Mouse (Mus musculus): Measurements from ENCODE around the gene Itgb3. TPM values are rescaled to one million over a fixed set of nuclear protein-coding genes. Genes with fewer than 3 reads are reported as not detected.

Gene Itgb3
- polyA plus RNA-seq, 1 experiment = 25.0 TPM

DNA sequence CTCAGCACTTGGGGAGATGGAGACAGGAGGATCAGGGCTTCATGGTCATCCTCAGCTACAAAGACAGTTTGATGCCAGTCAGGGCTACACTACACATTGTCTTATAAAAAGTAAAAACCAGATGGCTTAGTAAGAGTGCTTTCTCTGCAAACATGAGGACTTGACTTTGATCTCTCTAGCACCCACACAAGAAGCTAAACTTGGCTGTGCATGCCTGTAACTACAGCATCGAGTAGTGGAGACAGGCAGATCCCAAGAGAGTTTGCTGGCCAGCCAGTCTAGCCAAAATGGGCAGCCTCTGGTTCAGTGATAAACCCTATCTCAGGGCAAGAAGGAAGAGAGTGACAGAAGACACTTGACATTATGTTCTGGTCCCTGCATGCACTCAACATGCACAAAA lies 44.3 kb upstream of the Itgb3 start:
- no peak overlapping the region for H3K4me2 ChIP-seq (ENCODE audit: low read depth)
- H3K4me3 ChIP-seq = no peak overlapping the region
- H3K79me2 ChIP-seq (ENCODE audit: control insufficient read depth, insufficient read depth) = no peaks in the 10 kb centered on the region
- no peaks in the 10 kb centered on the region for H3K36me3 ChIP-seq (ENCODE audit: control insufficient read depth, insufficient read depth)
- no peak for TF ChIP-seq POLR2A (IDR thresholded peaks at IDR 0.05; ENCODE audit: insufficient read length, low read depth)
- TF ChIP-seq CEBPB (IDR thresholded peaks at IDR 0.05; ENCODE audit: insufficient read depth, poor library complexity, severe bottlenecking) = no peak
- no peak for TF ChIP-seq MYOG (IDR thresholded peaks at IDR 0.05; ENCODE audit: control insufficient read depth in 1 of 3, insufficient read depth in 1 of 3, insufficient read length in 2 of 3, low read depth in 2 of 3)
- TF ChIP-seq USF1 (IDR thresholded peaks at IDR 0.05; ENCODE audit: low read depth) = no peak
- no peak for TF ChIP-seq MYOD1 (IDR thresholded peaks at IDR 0.05; ENCODE audit: control insufficient read depth in 1 of 3, insufficient read length in 2 of 3, low read depth in 2 of 3)
- TF ChIP-seq E2F4 (IDR thresholded peaks at IDR 0.05; ENCODE audit: insufficient read depth) = no peak
- no peak for TF ChIP-seq POLR2AphosphoS2 (IDR thresholded peaks at IDR 0.05; ENCODE audit: insufficient read length, low read depth)
- no peak for TF ChIP-seq MAX (IDR thresholded peaks at IDR 0.05; ENCODE audit: low read depth)
- no peak for TF ChIP-seq SRF (IDR thresholded peaks at IDR 0.05; ENCODE audit: control insufficient read depth, insufficient read length, low read depth)
- TF ChIP-seq TCF3 (IDR thresholded peaks at IDR 0.05; ENCODE audit: insufficient read length, low read depth) = no peak
- TF ChIP-seq TCF12 (IDR thresholded peaks at IDR 0.05; ENCODE audit: insufficient read depth, poor library complexity, severe bottlenecking) = no peak
- TF ChIP-seq REST (IDR thresholded peaks at IDR 0.05; ENCODE audit: insufficient read depth, insufficient read length) = no peak
- no peak overlapping the region for H3ac ChIP-seq (ENCODE audit: control insufficient read depth, insufficient read length)
- H3K27me3 ChIP-seq (ENCODE audit: control insufficient read depth, insufficient read depth, insufficient read length) = no peaks in the 10 kb centered on the region

- no peak overlapping the region for H3K4me2 ChIP-seq (ENCODE audit: low read depth)
- no peaks in the 10 kb centered on the region for H3K79me2 ChIP-seq (ENCODE audit: control insufficient read depth, insufficient read depth)
- no peak overlapping the region for H3K4me3 ChIP-seq
- H3K36me3 ChIP-seq (ENCODE audit: control insufficient read depth, insufficient read depth) = no peaks in the 10 kb centered on the region
- no peaks in the 10 kb centered on the region for H3K27me3 ChIP-seq (ENCODE audit: control insufficient read depth, insufficient read depth, insufficient read length)
- no peak for TF ChIP-seq POLR2AphosphoS2 (IDR thresholded peaks at IDR 0.05; ENCODE audit: insufficient read length, low read depth)
- TF ChIP-seq REST (IDR thresholded peaks at IDR 0.05; ENCODE audit: insufficient read depth, insufficient read length) = no peak
- TF ChIP-seq MAX (IDR thresholded peaks at IDR 0.05; ENCODE audit: low read depth) = no peak
- no peak for TF ChIP-seq CEBPB (IDR thresholded peaks at IDR 0.05; ENCODE audit: insufficient read depth, poor library complexity, severe bottlenecking)
- TF ChIP-seq MYOG (IDR thresholded peaks at IDR 0.05; ENCODE audit: control insufficient read depth in 1 of 3, insufficient read depth in 1 of 3, insufficient read length in 2 of 3, low read depth in 2 of 3) = no peak
- no peak for TF ChIP-seq TCF12 (IDR thresholded peaks at IDR 0.05; ENCODE audit: insufficient read depth, poor library complexity, severe bottlenecking)
- no peak for TF ChIP-seq MYOD1 (IDR thresholded peaks at IDR 0.05; ENCODE audit: control insufficient read depth in 1 of 3, insufficient read length in 2 of 3, low read depth in 2 of 3)
- TF ChIP-seq SRF (IDR thresholded peaks at IDR 0.05; ENCODE audit: control insufficient read depth, insufficient read length, low read depth) = no peak
- TF ChIP-seq TCF3 (IDR thresholded peaks at IDR 0.05; ENCODE audit: insufficient read length, low read depth) = no peak
- TF ChIP-seq POLR2A (IDR thresholded peaks at IDR 0.05; ENCODE audit: insufficient read length, low read depth) = no peak
- no peak for TF ChIP-seq USF1 (IDR thresholded peaks at IDR 0.05; ENCODE audit: low read depth)
- no peak for TF ChIP-seq E2F4 (IDR thresholded peaks at IDR 0.05; ENCODE audit: insufficient read depth)
- no peak overlapping the region for H3ac ChIP-seq (ENCODE audit: control insufficient read depth, insufficient read length)
Observed at GRCm38 (mm10) chr11:104565172-104565571, 42.6 kb upstream of the Itgb3 start.

DNA sequence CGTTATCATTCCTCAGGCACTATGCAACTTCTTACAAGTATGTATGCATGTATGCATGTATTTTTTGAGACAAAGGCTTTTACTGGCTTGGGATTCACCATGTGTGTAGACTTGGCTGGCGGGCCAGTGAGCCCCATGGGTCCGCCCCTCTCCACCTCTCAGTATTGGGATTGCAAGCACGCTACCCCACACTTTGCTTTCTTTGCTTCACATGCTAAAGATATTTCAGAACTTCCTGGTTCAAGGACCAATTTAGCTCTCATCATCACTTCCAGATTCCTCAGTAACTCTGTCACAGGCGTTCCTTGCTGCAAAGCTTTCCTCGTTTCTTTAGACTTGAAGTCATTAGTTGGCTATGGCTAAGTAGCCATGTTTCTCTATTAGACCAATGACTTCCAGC lies 41.7 kb upstream of the Itgb3 start:
- Histone ChIP-seq H3K36me3 (ENCODE audit: control insufficient read depth, insufficient read depth) (no peaks in the 10 kb centered on the region), H3ac (ENCODE audit: control insufficient read depth, insufficient read length) (no peak overlapping the region), H3K27me3 (ENCODE audit: control insufficient read depth, insufficient read depth, insufficient read length) (no peaks in the 10 kb centered on the region), H3K4me3 (no peak overlapping the region), H3K79me2 (ENCODE audit: control insufficient read depth, insufficient read depth) (no peaks in the 10 kb centered on the region), H3K4me2 (ENCODE audit: low read depth) (no peak overlapping the region)
- TF ChIP-seq SRF (IDR thresholded peaks at IDR 0.05; ENCODE audit: control insufficient read depth, insufficient read length, low read depth) (no peak), MYOG (IDR thresholded peaks at IDR 0.05; ENCODE audit: control insufficient read depth in 1 of 3, insufficient read depth in 1 of 3, insufficient read length in 2 of 3, low read depth in 2 of 3) (no peak), CEBPB (IDR thresholded peaks at IDR 0.05; ENCODE audit: insufficient read depth, poor library complexity, severe bottlenecking) (no peak), POLR2AphosphoS2 (IDR thresholded peaks at IDR 0.05; ENCODE audit: insufficient read length, low read depth) (no peak)

DNA sequence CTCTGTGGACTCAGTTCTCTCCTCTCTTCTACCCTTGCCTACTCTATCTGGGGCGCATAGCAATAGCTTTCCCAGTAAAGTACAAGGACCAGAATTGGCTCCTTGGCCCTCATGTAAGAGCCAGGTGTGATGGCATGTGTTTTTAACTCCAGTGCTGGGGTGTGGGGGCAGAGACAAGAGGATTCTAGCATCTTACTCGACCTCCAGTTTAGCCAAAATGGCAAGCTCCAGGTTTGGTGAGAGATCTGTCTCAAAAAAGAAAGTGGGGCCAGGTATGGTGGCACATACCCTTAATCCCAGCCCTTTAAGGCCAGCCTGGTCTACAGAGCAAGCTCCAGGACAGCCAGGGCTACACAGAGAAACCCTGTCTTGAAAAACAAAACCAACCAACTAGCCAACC lies 41.0 kb upstream of the Itgb3 start:
- H3K27me3 ChIP-seq (ENCODE audit: control insufficient read depth, insufficient read depth, insufficient read length) = no peaks in the 10 kb centered on the region
- H3ac ChIP-seq (ENCODE audit: control insufficient read depth, insufficient read length) = no peak overlapping the region
- no peak overlapping the region for H3K4me3 ChIP-seq
- no peaks in the 10 kb centered on the region for H3K36me3 ChIP-seq (ENCODE audit: control insufficient read depth, insufficient read depth)
- no peaks in the 10 kb centered on the region for H3K79me2 ChIP-seq (ENCODE audit: control insufficient read depth, insufficient read depth)
- no peak overlapping the region for H3K4me2 ChIP-seq (ENCODE audit: low read depth)
- TF ChIP-seq POLR2AphosphoS2 (IDR thresholded peaks at IDR 0.05; ENCODE audit: insufficient read length, low read depth) = no peak
- no peak for TF ChIP-seq MAX (IDR thresholded peaks at IDR 0.05; ENCODE audit: low read depth)
- no peak for TF ChIP-seq MYOD1 (IDR thresholded peaks at IDR 0.05; ENCODE audit: control insufficient read depth in 1 of 3, insufficient read length in 2 of 3, low read depth in 2 of 3)
- no peak for TF ChIP-seq E2F4 (IDR thresholded peaks at IDR 0.05; ENCODE audit: insufficient read depth)
- no peak for TF ChIP-seq TCF3 (IDR thresholded peaks at IDR 0.05; ENCODE audit: insufficient read length, low read depth)
- TF ChIP-seq SRF (IDR thresholded peaks at IDR 0.05; ENCODE audit: control insufficient read depth, insufficient read length, low read depth) = no peak
- TF ChIP-seq REST (IDR thresholded peaks at IDR 0.05; ENCODE audit: insufficient read depth, insufficient read length) = no peak
- no peak for TF ChIP-seq MYOG (IDR thresholded peaks at IDR 0.05; ENCODE audit: control insufficient read depth in 1 of 3, insufficient read depth in 1 of 3, insufficient read length in 2 of 3, low read depth in 2 of 3)
- TF ChIP-seq USF1 (IDR thresholded peaks at IDR 0.05; ENCODE audit: low read depth) = no peak
- TF ChIP-seq TCF12 (IDR thresholded peaks at IDR 0.05; ENCODE audit: insufficient read depth, poor library complexity, severe bottlenecking) = no peak
- TF ChIP-seq CEBPB (IDR thresholded peaks at IDR 0.05; ENCODE audit: insufficient read depth, poor library complexity, severe bottlenecking) = no peak
- no peak for TF ChIP-seq POLR2A (IDR thresholded peaks at IDR 0.05; ENCODE audit: insufficient read length, low read depth)

- H3K4me3 ChIP-seq = no peak overlapping the region
- no peak for TF ChIP-seq E2F4 (IDR thresholded peaks at IDR 0.05; ENCODE audit: insufficient read depth)
- TF ChIP-seq CEBPB (IDR thresholded peaks at IDR 0.05; ENCODE audit: insufficient read depth, poor library complexity, severe bottlenecking) = no peak
- TF ChIP-seq MYOG (IDR thresholded peaks at IDR 0.05; ENCODE audit: control insufficient read depth in 1 of 3, insufficient read depth in 1 of 3, insufficient read length in 2 of 3, low read depth in 2 of 3) = no peak
- TF ChIP-seq POLR2A (IDR thresholded peaks at IDR 0.05; ENCODE audit: insufficient read length, low read depth) = no peak
- no peak for TF ChIP-seq REST (IDR thresholded peaks at IDR 0.05; ENCODE audit: insufficient read depth, insufficient read length)
- no peak for TF ChIP-seq TCF3 (IDR thresholded peaks at IDR 0.05; ENCODE audit: insufficient read length, low read depth)
- TF ChIP-seq MYOD1 (IDR thresholded peaks at IDR 0.05; ENCODE audit: control insufficient read depth in 1 of 3, insufficient read length in 2 of 3, low read depth in 2 of 3) = no peak
- TF ChIP-seq MAX (IDR thresholded peaks at IDR 0.05; ENCODE audit: low read depth) = no peak
- no peak for TF ChIP-seq SRF (IDR thresholded peaks at IDR 0.05; ENCODE audit: control insufficient read depth, insufficient read length, low read depth)
- TF ChIP-seq TCF12 (IDR thresholded peaks at IDR 0.05; ENCODE audit: insufficient read depth, poor library complexity, severe bottlenecking) = no peak
- H3K79me2 ChIP-seq (ENCODE audit: control insufficient read depth, insufficient read depth) = no peaks in the 10 kb centered on the region
- peak overlapping the region; percentile 59 for H3K4me2 ChIP-seq (ENCODE audit: low read depth)
- no peaks in the 10 kb centered on the region for H3K36me3 ChIP-seq (ENCODE audit: control insufficient read depth, insufficient read depth)
- no peak overlapping the region for H3ac ChIP-seq (ENCODE audit: control insufficient read depth, insufficient read length)
- H3K27me3 ChIP-seq (ENCODE audit: control insufficient read depth, insufficient read depth, insufficient read length) = no peaks in the 10 kb centered on the region
Observed at GRCm38 (mm10) chr11:104567736-104568135, 40.1 kb upstream of the Itgb3 start.
